Mouse (Mus musculus): Measurements from ENCODE around the gene Drd5.

Drd5 gene

DNA sequence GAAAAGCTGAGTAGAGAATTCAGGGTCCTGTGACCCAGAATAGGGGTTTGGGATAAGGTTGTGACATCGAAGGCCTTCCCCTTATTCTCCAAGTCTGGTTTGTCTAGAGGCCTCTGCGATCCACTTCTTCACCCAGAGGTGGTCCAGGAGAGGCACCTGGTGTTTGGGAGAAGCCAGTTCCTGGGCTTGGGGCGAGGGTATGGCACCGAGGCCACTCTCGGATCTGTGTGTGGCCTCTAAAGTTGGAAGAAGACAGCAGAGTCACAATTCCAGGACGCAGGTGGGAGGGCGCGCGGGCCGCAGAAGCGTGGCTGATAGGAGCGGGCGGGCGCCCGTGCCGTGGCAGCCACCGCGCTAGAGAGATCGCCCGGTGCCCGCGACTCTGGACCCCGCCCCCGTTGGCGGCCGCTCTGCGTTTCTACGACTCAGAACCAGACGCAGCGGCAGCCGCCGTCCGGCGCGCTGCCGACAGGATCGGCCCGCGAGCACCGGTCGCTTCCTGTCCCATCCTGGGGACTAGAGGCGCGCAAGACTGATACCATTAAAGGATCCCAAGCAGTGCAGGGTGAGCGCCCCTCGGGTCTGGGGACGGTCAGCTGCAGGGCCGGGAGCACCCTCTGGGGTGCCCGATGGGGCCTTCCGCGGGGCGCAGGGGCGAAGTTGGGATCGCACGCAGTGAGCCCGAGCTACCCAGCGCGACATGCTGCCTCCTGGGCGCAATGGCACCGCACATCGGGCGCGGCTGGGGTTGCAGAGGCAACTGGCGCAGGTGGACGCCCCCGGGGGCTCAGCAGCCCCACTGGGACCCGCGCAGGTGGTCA, at the start of gene Drd5:
Gene Drd5 (plus strand): TSS at position 402 of the 821 bp plus-strand sequence.
- no peak for DNase-seq (ENCODE audit: low spot score in 2 of 2)

DNA sequence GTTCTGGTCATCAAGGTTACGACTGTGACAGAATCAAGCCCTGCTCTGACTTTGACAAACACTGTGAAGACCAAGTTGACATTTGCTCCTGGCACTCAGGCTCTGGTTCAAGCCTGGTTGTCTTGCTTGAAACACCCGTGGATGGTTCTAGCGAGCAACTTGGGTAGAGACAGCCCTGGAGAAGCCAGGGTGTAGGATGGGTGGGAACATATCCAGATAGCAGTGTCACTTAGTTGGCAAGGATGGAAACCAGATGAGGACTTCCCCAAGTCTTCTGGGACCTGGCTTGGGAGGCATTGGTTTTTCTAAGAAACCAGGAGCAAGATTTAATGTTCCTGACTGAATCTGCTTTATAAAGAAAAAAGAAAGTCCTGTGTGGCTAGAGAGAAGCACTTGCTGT, 48.2 kb upstream of the Drd5 start:
- DNase-seq (ENCODE audit: low spot score in 2 of 2), result no peak

DNA sequence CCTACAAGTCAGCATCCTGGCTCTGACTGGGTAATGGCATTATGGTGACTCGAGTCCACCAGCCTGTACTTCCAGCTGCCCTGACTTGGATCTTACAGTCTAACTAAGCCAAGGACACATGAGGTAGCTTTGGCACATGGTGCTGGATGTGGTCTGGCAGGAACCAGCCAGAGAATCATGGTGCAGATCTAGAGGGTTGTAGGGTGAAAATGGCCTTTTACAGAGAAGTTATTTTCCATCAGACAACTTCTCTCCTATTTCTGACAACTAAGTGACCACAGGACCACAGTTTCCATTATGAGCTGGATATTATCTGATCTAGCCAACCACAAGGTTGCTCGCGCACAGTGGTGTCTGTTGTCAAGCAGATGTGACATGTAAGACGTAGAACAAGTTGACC, 45.3 kb upstream of the Drd5 start:
- no peak for DNase-seq (ENCODE audit: low spot score in 2 of 2)

DNA sequence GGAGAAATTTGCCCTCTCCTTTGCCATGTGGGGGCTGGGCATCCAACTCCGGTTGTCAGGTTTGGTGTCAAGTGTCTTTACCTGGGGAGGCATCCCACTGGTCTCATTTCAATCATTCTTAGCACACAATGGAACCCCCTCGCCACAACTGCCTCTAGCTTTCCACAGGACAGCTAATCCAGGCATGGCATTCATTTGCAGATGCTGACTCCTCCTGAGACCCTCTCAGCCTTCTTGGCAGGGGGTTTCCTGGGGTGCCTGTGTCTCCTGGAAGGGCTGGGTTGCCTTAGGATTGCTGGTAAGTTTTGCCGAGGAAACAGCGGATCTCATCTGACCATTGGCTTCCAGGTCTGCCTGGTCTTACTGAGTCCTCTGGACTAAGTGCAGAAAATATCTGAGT, 43.4 kb upstream of the Drd5 start, which contains the start of gene Otop1:
Gene Otop1 (plus strand): TSS at position 202 of the 400 bp plus-strand sequence.
- no peak for DNase-seq (ENCODE audit: low spot score in 2 of 2)

DNA sequence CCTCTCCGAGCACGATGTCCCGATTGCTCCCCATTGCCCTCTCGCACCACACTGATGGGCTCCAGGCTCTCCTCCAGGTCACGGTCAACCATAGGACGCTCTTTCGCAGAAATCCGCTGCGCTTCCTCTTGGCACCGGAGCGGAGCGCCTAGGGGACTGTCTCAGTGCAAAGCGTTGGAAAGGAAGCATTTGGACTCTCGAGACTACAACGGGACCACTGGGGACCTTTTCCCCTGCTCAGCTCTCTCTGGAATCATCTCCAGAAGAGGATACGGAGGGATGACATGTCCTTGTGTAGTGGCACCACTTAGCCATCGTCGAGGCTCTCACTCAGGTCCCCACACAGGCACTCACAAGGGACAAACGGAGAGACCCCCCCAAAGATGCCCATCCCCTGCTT, 42.7 kb upstream of the Drd5 start:
- no peak for DNase-seq (ENCODE audit: low spot score in 2 of 2)

DNA sequence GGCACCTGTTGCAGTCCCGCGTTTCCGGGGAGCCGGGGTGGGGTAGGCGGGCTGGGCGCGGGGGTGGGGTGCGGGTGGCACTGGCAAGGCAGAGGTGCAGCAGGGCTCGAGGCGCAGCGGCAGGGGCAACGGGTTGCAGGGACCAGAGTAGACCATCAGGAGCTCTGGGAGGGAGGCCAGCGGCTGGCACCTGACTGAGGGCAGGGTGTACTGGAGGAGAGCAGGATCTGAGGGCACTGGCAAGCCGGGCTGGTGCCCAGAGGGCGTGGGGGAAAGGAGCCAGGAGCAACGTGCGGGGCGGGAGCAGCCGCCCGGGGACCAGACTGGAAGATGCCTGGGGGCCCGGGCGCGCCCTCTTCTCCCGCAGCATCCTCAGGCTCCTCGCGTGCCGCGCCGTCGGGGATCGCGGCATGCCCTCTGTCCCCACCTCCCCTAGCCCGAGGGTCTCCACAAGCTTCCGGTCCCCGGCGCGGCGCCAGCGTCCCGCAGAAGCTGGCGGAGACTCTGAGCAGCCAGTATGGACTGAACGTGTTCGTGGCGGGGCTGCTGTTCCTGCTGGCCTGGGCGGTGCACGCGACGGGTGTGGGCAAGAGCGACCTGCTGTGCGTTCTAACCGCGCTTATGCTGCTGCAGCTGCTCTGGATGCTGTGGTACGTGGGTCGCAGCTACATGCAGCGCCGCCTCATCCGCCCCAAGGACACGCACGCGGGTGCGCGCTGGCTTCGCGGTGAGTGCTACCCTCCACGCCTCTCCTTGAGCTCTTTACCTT, 41.9 kb upstream of the Drd5 start:
- DNase-seq (ENCODE audit: low spot score in 2 of 2), result no peak

DNA sequence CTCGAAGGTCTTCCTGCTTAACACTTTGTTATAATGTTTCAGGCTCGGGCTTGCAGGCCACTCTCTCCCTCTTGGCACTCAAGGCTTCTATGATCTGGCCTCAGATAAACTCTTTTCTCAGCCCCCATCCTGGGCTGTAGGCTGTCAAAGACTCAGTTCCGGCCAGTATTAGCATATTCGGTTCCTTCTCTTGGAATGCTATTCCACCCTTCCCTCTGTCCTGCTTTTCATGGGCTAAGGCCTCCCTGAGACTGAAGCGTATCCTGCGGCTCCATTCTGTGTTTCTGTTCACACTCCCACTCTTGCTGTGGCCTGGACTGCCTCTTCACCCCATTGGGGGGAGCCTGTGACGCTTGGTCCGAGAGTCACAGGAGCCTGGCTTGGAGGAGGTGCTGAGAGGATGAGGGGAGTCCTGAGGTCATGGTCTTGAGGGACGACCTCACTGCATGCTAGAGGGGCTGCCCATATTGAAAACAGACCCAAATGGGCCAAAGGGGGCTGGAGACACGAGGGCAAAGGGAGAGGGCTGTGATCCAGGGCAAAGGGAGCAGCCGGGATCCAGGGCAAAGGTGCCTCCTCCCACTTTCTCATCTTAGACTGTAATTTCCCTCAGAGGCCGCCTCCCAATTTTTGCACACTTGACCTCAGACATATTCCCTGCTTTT, 41.1 kb upstream of the Drd5 start:
- DNase-seq (ENCODE audit: low spot score in 2 of 2), result no peak

DNA sequence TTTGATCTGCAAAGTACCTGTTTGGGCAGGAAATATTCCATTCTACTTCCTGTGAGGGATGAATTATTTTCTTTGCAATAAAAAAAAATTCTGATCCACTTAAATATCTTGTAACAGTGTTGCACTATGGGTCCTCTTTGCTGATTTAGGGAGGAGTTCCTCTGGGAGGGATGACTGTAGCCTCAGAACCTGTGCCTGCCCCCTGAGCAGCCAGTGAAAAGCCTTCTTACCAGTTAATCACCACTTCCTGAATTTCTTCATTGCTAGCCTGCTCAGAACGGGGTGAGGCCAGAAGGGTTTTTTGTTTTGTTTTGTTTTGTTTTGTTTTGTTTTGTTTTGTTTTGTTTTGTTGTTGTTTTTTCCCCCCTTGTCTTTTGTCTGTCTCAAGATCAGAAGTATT, 39.1 kb upstream of the Drd5 start:
- no peak for DNase-seq (ENCODE audit: low spot score in 2 of 2)

DNA sequence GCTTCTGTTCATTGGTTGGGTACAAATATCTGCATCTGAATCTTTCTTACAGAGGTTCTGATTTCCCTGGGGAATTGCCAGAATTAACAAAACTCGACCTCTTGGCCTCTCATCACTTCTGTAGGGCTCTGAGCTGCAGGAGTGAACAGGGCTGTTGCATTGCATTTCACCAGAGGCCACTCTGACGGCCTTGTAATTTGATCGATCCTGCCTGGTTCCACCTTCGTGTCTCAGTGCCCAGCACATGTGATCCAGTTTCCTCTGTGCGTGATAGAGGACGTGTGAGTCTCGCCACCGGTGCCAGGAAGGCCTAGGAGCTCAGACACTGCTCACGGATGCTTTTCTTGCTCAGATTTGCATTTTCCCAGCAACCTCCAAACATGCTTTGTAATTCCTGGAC, 33.4 kb upstream of the Drd5 start:
- no peak for DNase-seq (ENCODE audit: low spot score in 2 of 2)

DNA sequence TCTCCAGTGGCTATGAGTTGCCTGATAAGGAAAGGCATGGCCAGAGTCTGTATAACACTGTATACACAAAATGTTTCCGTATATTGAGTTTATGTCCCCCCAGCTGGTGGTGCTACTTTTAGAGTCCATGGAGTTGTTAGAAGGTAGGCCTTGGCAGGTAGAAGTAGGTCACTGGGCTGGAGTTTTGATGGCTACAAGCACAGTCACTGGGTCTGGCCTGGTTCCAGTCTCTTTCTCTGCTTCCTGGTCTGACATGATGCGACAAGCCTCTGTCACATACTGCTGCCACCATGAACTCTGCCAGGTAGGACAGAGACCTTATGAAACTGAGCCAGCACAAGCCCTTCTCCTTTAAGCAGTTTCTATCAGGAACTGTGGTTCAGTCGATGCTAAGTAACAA, 30.7 kb upstream of the Drd5 start:
- no peak for DNase-seq (ENCODE audit: low spot score in 2 of 2)

DNA sequence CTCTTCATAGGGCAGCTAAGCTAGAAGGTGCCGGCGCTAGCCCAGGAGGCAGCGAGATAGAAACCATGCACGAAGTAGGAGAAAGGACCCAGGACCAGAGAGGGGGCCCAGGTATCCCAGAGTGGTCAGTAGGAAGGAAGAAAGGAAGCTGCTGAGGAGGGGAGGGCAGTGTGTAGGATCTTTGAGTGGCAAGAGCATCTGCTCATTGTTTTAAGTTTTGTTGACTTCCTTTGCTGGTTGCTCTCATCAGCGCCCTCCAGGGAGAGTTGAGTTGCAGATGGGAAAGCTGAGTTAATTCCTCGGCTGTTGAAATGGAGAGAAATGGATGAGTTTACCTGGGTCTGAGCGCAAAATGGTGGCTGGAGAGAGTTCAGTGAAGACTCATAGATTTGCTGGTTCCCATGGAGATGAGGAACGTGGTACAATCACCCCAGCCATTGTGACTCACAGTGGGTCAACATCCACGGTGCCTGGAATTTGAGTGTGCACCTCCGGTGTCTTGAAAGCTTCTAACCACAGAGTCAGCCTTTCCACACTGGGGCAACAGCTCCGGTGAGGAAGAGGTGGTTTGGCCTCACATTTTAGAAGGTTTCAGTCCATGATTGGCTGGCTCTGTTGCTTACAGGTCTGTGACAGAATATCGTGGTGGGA, 17.3 kb upstream of the Drd5 start:
- no peak for DNase-seq (ENCODE audit: low spot score in 2 of 2)

DNA sequence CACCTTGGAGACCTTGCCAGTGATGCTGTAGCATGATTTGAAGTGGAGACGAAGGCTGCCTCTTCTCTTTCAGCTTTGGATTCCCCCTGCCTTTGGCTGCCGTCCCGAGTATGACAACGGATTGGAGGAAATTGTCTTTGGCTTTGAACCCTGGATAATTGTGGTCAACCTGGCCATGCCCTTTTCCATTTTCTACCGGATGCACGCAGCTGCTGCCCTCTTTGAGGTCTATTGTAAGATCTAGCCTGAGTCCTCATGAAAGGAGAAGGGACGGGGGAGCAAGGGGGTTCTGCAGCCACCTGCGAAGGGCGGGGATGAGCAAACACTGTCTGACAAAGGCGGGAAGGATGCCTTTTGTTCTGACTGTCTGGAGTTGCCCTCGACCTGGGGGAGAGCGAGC, 16.5 kb upstream of the Drd5 start:
- DNase-seq (ENCODE audit: low spot score in 2 of 2), result no peak

DNA sequence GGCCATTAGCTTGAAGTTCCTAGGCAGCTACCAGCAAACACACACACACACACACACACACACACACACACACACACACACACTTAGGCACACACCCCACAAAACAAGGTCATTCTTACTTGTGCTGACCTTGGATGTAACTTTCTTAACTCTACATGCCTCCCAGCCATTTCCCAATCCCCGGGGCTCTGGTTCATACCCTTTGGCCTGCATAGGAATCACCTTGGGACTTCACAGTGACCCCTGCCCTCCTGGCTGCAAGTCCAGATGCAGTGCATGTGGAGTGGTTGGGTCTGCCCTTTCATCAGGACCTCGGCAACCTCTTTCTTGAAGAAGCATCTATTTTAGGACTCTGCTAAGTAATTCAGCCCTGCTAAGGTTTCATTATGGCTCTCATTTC, 13.9 kb upstream of the Drd5 start:
- no peak for DNase-seq (ENCODE audit: low spot score in 2 of 2)

DNA sequence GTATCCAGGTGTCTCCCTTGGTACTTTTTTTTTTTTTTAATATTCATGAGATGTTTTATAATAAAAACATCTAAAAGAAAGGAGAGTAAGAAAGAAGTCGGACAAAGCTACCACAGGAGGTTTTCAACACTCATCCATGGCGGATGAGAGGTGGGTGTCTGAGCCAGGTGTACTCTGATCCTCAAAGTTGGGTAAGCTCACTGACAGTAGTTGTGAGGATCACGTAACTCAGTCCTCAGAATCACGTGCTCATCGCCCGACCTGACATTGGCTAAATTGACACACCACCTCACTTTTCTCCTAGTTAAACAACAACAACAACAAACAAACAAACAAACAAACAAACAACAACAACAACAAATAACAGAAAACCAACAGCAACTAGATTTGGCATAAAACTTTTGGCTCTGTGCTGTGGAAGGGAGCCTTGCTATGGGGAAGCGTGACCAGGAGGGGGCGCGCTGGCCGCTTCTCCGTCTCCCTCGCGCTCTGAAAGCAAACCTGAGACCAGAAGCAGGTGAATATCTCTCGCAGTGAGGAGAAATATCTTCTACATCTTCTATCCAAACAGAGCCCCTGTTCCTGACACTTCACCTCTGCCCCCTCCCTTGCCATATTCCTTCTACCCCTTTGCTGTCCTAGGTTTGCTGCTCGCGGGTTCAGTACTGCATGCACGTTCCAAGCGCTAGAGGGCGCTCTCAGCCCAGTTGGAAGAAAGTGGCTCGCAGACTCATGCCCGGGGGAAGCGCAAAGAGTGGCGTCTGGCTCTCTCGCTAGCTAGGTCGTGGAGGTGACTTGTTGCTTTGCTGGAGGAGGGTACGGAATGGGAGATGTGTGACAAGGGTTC, 11.7 kb upstream of the Drd5 start:
- peak; percentile 73 to 75 for DNase-seq (ENCODE audit: low spot score in 2 of 2)

DNA sequence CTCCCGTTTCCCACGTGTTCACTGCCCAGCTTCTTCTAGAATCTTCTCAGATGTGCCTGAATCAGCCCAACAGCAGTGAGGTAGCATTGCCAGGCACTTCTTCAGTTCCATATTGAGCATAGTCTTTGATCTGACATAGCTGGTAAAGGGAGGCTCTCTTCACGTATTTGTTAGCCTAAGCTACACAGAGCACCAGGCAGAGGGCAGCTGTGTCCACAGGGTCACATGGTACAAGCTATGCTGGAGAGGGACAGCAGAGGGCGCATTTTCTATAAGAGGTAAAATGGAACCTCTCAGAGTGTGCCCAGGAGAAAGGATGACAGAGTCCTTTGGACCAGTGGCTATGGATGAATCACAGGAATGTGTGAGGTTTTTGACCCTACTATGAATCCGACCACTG, 10.3 kb upstream of the Drd5 start:
- DNase-seq (ENCODE audit: low spot score in 2 of 2), result peak; percentile 34 to 42

DNA sequence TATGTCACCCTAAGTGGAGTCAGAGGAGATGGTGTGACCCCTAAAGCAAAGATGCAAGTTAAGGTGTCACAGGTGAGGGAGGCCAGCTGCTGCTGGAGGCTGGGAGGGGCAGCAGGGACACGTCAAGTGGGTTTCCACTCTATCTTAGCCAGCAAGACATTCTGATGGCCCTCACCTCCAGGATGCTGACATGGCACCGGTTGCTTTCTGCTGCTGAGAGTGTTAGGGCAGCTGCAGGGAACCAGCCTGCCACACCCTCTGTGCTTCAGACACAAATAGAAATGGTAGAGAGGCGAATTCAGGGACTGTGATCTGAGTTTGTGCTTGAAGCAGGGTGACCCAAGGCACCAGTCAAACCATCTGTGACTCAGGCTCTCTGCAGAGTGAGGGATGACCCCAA, 9.4 kb upstream of the Drd5 start:
- no peak for DNase-seq (ENCODE audit: low spot score in 2 of 2)

DNA sequence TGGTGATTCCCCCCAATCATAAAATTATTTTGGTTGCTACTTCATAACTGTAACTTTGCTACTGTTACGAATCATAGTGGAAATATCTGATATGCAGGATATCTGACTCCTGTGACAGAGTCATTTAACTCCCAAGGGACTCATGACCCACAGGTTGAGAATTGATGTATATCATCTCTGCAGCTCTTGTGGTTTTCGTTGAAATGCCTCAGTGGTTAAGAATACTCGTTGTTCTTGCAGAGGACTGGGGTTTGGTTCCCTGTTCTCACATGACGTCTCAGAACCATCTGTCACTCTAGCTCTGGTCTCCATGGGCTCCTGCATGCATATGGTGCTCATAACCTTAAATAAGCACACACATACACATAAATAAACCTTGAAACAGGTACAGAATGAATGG, 14.2 kb downstream of the Drd5 start:
- peak; percentile 13 to 15 for DNase-seq (ENCODE audit: low spot score in 2 of 2)

DNA sequence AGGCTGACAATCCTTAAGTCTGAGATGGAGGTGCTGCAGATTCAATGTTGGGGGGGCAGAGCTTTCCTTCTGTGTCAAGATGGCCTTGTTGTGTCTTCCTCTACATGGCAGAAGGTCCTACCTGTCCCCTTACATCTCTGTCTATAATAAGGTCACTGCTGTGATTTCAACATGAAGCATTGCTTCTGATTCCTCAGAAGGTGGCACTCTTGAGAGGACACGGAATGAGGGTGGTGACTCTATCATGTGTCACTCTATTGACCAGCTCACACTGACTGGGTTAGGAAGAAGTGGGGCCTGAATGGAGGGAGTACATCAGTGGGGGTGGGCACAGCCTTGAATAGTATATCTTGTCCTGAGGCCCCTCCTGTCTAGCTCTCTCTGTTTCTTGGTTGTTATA, 15.4 kb downstream of the Drd5 start:
- DNase-seq (ENCODE audit: low spot score in 2 of 2), result no peak

DNA sequence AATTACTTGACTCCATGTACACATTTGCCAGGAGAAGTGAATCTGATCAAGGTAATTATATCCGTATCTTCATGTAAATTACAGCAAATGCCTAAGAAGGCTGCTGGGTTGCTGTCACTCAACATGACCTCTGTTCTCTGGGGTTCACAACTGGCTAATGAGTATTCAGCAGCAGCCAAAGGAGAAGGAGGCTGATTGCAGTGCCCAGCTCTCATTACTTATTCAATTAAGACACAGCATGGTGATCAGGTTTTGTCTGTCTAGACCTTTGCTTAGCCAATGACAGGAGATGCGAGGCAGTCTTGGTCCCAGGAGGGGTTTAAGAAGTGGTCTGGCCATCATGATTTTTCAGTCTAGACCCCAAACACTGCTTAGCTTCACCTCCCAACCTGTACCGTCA, 23.9 kb downstream of the Drd5 start:
- DNase-seq (ENCODE audit: low spot score in 2 of 2), result no peak

DNA sequence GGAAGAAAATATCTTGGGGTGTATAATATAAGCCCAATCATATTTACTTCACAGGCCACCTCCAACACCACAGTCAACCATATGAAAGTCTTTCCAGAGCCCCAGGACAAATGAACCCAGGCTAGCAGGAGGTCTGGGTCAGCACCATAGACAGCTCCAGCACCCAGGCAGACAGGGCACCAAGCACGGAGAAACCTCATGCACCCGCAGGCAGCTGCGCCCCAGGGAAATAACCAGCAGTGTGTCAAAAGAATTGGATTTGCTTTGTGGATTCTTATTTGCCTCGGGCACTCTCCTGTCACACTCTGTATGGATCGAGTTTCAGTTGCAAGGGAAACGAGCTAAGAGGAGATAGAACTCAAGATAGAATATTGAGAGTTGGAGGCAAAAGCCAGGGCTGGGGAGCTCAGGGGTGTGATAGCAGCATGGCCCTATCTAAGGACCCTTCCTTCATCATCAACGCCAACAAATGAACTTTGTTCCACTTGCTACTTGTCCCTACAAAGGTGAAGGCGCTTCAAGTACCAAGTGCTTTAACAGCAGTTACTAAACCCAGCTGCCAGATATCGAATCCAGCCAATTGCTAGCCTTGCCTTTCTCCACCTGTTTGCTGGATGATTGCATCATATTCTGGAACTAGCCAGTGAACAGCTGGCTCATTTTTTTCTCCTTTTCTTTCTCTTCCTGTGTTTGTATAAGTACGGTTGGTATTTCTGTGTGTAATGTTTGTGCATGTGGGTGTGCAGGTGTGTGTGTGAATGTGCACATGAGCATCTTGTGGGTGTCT, 27.7 kb downstream of the Drd5 start:
- no peak for DNase-seq (ENCODE audit: low spot score in 2 of 2)

Data from spleen, postnatal 36 days (tissue).